Mouse (Mus musculus) testis, postnatal 14 days (tissue): ENCODE results near the gene Ntn5.

ENCODE experiments used
- DNase-seq: peaks from one replicate; pipeline ENCODE4 v3.0.0; 2021; ENCODE audit warnings: low spot score

Ntn5 gene

GRCm38 (mm10) chr7:45699523-45700141 is 15.8 kb downstream of the Ntn5 start, which contains the start of gene Car11:
TSS of gene Car11 (plus strand) at chr7:45699843.
- peak; percentile 26 for DNase-seq

GRCm38 (mm10) chr7:45700301-45701015 is 16.6 kb downstream of the Ntn5 start:
- DNase-seq: peak; percentile 82

GRCm38 (mm10) chr7:45701072-45701471 is 17.2 kb downstream of the Ntn5 start:
- DNase-seq: peak; percentile 41

GRCm38 (mm10) chr7:45701607-45702006 is 17.8 kb downstream of the Ntn5 start:
- peak; percentile 23 for DNase-seq

GRCm38 (mm10) chr7:45702316-45702715 is 18.5 kb downstream of the Ntn5 start:
- no peak for DNase-seq

GRCm38 (mm10) chr7:45702809-45703520 is 19.1 kb downstream of the Ntn5 start:
- no peak for DNase-seq

- DNase-seq: peak; percentile 22
These were observed 19.8 kb downstream of the Ntn5 start for GRCm38 (mm10) chr7:45703521-45704033.

- peak; percentile 66 for DNase-seq
These were observed 20.3 kb downstream of the Ntn5 start for GRCm38 (mm10) chr7:45704046-45704559.

GRCm38 (mm10) chr7:45704730-45705442 is 21.1 kb downstream of the Ntn5 start, which contains the start of gene Dbp:
TSS of gene Dbp (plus strand) at chr7:45705088.
- peak; percentile 99 for DNase-seq

GRCm38 (mm10) chr7:45705443-45705864 is 21.6 kb downstream of the Ntn5 start:
- DNase-seq: peak; percentile 60

- DNase-seq: peak; percentile 87
These were observed 22.1 kb downstream of the Ntn5 start for GRCm38 (mm10) chr7:45705873-45706281.

- DNase-seq: peak; percentile 89
These were observed 23.0 kb downstream of the Ntn5 start for GRCm38 (mm10) chr7:45706721-45707241.

GRCm38 (mm10) chr7:45707375-45707967 is 23.6 kb downstream of the Ntn5 start:
- DNase-seq: peak; percentile 93

GRCm38 (mm10) chr7:45708221-45708761 is 24.5 kb downstream of the Ntn5 start:
- DNase-seq: no peak

GRCm38 (mm10) chr7:45709036-45709435 is 25.2 kb downstream of the Ntn5 start:
- no peak for DNase-seq

GRCm38 (mm10) chr7:45709677-45710355 is 26.0 kb downstream of the Ntn5 start:
- DNase-seq: no peak

GRCm38 (mm10) chr7:45710477-45711191 is 26.8 kb downstream of the Ntn5 start:
- DNase-seq: no peak

- no peak for DNase-seq
These were observed 27.6 kb downstream of the Ntn5 start for GRCm38 (mm10) chr7:45711316-45712021.
